Mouse (Mus musculus): ENCODE measurements at regions not wholly inside any gene's neighbourhood (a gene's known extent, or its start where the extent isn't known, plus 50 kb on each side); places are given as distances from the start of the nearest gene placed in this dataset.
"Not testable (repeated sequence)": the region's sequence is repeated elsewhere in the genome, so short reads cannot be mapped to it uniquely, and the experiment has no call there.

DNA sequence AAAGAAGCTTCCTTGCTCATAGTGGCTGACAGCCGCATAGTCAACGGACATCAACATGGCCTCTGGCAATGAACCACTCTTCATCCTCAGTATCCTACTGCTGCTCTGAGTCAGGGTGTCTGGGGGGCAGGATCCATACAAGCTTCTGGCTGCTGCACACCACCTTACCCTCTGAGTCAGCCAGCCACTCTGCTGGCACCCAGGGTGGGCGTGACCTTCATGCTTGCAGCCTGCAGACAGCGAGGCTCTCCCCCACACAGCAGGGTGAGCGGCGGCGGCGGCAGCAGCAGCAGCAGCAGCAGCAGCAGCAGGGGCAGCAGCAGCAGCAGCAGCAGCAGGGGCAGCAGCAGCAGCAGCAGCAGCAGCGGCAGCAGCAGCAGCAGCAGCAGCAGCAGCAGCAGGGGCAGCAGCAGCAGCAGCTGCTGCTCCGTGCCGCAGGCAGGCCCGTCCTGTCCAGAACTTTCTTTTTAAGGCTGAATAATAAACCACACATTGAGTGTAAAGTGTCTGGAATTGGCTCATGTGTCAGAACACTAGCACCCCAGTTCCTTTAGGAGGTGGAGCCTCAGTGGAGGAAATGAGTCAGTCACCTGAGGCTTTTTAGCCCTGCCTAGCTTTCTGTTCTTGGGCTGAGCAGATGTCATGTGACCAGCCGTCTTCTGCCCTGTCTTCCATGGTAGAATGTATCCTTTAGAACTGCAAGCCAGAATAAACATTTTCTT, 186.3 kb downstream of the 1810013L24Rik start:
- DNase-seq (ENCODE audit: low spot score), result no peak

DNA sequence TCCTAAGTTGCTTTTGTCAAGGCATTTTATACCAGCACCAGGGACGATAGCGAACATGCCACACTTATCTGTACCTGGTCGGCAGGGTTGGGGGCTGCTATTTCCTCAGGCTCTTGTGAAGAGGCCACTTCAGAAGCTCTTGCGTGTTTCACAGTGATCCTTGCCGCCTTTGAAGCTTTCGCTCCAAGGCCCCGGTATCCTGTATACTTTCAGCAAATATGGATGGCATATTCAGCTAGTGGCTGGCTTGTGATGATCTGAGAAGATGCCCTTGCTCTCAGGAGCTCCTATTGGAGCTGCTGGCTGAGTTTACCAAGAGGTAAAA, 186.8 kb downstream of the 1810013L24Rik start:
- DNase-seq (ENCODE audit: low spot score), result no peak

DNA sequence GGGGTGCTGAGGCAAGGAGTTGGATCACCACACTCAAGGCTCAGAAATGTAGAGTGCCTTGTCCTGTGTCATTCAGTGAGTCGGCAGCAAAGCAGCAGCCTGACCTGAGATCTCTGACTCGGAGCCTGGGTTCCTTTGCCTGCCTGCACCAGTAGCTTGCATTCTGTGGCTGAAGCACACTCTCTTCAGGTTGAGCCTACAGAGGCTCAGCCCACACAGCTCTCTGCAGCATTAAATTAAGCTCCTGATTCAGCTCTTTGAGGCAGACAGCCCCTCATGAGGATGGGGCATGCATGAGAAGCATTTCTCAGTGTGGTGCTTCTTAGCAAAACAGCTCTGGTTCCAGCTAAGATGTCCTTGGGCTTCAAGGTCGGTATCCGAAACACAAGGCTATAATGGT, 200.8 kb downstream of the 1810013L24Rik start:
- DNase-seq (ENCODE audit: low spot score), result no peak

DNA sequence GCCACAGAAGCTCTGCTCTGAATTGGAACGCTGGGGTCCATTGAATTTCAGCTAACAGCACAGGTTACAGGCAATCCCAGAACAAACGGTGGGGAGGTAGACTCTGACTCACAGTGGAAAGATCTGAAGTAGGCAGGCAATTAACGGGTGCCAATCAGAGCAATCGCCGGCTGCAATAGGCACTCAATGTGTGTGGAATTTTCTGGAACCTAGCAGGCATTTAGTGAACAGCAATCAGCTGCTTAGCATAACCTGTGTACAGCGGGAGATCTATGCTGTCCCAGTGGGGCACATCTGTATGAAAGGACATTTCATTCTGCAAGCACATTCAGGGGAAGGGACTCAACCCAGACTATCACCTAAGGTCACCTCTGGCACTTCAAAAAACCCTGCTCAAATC, 213.4 kb downstream of the 1810013L24Rik start:
- no peak for DNase-seq (ENCODE audit: low spot score)

DNA sequence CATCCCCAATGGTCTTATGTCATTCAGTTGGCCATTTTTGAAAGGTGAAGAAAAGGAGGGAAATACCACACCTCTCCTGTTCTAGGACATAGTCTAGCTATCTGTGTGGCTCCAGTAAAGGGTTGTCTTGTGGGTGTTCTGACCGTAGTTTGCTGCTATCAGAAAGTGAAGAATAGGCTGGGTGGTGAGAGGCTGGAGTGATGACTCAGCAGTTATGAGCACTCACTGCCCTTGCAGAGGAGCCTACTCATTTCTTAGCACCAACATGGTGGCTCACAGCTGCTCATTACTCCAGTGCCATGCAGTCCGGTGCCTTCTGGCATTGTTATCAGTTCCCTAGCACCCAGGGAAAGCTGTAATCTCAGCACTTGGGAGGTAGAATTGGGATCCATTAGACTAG, 217.0 kb downstream of the 1810013L24Rik start:
- no peak for DNase-seq (ENCODE audit: low spot score)

DNA sequence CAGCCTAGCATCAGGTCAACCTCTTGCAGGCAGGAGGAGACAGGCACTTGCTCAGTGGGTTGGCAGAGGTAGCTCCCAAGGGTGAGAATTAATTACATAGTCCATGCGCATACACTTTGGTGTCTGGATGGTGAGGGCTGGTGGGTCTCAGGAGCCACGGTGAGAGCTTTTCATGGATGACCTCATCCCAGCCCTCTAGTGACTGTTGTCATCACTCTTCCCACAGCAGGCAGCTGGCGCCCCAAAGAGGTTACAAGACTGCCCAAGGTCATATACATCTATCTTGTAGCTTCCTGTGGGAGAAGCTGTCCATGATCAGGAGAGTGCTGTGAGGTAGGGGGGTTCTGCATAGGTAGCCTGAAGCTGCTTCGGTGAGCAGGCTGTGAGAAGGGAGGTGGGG, 224.5 kb downstream of the 1810013L24Rik start:
- DNase-seq (ENCODE audit: low spot score), result no peak

DNA sequence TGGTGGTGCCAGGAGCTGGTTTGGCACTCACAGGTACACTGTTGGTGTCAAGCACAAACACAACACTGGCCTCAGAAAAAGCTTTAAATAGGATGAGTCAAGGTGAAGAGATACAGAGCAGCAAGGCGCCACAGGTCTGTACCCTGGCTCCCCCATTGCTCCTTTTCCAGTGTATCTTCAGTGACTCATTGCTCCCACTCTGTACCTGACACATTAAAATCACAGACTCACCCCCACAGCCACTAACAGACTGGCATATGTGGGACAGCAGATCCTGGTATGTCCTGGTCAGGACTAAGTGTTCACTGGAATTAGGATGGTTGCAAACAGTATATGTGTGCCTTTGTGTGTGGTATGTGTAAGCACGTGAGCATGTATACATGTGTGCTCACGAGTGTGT, 226.5 kb downstream of the 1810013L24Rik start:
- no peak for DNase-seq (ENCODE audit: low spot score)

DNA sequence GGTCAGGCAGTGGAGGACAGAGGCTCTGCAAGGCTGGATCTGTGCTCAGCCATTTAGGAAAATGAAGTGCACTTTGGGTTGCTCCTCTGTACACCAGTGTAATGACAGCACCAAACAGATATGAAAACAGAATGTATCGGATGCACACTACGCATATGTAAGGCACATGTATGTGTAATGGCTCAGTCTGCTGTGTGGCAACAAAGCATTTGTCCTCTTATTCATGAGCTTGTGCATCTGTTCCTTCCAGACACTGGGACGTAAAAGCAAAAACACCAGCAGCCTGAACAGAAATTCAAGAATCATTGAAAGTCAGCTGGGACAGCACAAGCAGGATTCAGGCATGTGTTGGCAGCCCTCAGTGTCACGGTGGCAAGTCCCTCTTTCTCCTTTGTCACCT, 241.6 kb downstream of the 1810013L24Rik start:
- DNase-seq (ENCODE audit: low spot score), result no peak

DNA sequence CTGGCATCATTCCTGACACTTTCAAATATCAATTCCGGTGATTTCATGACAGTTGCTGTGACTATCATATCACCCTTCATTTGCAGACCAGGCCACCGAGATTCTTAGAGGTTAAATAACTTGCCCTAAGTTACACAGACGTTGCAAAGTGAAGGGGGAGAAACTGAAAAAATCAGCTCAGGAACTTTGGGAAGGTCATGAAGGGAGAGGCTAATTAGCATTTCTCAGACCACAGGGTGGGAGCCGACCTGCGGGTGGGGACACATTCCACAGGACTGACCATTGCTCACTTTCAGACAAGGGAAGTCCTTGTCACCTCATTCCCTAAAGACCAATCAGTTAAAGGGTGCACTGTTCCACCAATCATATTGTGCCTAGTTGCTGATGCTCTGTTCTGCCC, 242.1 kb downstream of the 1810013L24Rik start:
- DNase-seq (ENCODE audit: low spot score), result not testable (repeated sequence)

DNA sequence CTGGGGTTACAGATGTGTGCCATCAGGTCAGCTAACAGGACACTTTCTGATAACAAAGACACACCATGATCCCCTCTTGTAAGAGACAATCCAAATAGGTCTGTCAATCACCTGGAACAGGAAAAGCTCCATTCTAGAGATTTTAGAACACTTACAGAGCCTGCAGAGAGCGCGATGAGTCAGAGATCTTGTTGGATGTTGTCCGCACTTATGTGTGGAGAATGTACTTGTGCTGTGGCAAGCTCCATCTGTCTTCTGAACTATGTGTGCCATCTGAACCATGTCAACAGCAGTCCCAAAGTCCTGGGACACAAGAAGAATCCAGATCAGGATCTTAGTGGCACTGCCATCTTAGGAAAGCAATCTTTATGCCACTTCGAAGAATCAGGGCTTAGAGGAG, 244.4 kb downstream of the 1810013L24Rik start:
- no peak for DNase-seq (ENCODE audit: low spot score)

DNA sequence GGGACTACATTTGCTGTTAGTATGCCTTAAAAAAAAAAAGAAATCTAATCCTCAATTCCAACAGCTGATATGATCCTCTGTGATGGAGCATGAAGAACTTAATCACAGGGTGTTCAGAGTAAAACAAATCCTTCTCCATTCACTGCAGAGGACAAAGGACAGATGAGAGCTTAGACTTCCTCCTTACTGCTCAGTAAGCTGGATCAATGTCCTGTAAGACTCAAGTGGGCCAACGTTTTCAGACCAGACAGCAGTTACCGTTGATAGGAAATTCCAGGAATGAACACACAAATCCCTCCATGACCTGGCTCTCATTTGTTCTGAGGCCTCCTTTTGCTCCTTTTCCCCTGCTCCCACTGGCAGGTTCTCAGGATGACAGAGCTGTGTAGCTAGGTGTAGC, 247.6 kb downstream of the 1810013L24Rik start:
- DNase-seq (ENCODE audit: low spot score), result no peak

DNA sequence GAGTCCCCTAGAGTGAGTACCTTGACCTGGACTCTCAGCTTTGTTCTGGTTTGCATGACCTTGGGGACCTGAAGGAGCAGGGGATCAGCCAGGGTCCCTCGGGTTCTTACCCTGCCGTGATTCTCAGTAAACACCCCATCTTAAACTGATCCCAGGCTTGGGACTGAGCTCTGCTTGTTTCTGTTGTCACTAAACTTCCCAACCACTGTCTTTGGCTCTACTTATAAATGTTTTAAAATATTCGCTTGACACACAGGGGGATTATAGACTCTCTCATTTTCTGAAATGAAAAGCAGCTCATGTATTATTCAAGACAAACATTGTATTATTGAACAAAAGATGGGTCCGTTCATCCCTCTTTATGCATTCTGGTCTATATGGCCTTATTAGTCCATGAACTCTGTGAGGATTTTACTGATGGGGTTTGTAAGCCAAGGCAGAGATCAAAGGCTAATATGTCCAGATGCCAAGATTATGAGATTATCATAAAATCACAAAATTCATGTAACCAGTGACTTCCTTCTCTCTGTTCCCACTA, 248.6 kb downstream of the 1810013L24Rik start:
- DNase-seq (ENCODE audit: low spot score), result no peak

DNA sequence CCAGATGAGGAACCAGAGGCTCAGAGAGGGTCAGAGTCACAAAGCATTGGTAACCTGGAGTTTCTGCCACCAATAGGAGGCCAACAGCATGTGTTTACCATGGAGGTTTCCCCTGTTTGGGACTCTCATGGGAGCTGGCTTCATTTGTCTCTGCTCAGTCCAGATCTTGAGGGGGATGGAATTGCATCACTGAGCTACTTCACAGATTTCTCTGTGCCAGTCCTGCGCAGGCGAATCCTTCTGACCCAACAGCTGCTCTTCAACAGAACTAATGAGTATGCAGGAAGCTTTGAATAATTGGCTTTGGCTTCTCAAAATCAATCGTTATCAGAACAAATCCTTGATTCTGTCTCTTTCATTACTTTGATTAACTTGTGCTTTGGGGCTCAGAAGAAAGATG, 253.1 kb downstream of the 1810013L24Rik start:
- DNase-seq (ENCODE audit: low spot score), result no peak

DNA sequence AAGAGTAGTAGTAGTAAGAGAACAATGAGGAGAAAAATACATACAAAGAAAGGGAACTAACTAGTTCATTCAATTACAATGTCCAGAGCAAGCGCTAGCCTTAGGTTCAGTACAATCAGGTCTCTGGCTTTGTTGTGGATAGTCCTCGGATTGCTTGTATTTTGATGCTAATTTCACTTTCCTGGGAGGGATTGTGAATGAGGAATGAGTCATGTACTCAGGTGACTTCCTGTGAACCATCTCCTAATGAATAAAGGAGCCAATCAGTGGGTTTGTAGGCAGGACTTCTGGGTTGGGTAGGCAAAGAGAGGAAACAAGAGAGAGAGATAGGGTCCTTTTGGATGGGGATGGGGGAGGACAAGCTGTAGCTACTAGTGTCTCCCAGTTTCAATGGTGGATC, 253.8 kb downstream of the 1810013L24Rik start:
- DNase-seq (ENCODE audit: low spot score), result no peak

DNA sequence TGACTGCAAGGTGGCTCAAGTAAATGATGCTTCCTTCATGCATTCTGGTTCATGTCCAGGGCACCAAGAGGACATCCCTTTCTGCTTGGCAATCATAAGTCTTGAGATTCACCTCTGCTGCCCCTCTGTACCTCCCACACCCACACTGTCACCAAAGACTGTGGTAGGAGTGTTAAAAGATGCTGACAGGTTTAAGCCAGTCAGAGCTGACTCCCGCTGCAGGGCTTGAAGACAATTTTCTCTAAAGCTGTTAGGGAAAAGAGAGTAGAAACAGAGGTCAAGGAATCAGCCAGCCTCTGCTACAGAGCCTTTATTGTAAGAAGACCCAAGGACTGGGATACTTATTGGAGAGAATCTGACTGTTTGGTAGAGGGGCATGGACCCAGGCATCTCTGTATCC, 254.7 kb downstream of the 1810013L24Rik start:
- DNase-seq (ENCODE audit: low spot score), result no peak

DNA sequence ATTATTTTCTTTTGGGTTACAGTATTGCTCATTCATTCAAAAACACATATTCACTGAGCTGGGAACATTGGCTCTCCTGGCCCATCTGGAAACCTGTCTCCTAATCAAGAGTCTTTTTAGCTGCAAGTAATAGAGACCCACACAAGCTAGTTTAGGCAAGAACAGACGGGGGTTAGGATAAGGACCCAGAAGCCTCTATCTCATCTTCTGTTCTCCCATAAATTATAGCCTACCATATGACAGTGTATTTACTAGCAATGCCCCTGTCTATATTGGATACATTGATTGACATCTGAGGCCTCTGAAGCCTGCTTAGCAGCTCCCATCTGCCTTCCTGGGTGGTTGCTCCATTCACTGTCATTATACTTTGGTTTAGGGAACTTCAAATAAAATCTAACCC, 255.2 kb downstream of the 1810013L24Rik start:
- no peak for DNase-seq (ENCODE audit: low spot score)

DNA sequence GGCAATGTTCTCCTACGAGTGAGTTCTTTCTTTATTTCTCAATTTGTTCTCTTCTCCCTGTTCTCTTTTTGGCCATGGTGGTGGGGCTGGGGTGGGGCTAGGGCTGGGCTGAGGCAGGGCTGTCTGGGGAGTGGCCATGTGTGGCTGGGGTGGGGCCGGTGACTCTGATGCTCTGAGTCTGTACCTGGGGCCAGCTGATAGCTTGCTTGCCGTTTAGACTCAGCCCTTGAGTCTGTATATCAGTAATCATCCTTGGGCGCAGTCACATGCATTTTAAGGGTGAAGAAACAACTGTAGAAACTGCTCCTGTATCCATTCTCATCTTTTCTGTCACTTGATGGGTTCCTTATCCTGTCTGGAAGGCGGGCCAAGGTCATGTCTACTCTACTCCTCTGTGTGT, 256.1 kb downstream of the 1810013L24Rik start:
- no peak for DNase-seq (ENCODE audit: low spot score)

DNA sequence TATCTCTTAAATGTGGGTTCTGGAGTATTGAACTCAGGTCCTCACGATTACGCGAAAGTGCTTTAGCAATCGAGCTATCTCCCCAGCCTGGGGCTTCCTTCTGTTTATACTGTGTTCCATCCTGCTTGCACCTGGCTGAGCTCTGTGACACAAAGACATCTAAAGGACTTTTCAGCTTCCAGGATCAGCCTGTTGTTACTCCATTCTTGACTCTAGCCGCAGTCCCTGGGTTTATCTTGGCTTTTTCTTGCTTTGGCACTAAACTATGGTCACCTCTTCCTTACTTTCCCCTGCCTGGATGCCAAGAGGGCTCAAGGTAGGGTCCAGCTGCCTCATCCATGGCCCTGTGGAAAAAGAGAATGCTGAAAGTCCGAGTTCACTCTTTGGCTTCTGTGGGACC, 261.9 kb downstream of the 1810013L24Rik start:
- DNase-seq (ENCODE audit: low spot score), result peak; percentile 10

DNA sequence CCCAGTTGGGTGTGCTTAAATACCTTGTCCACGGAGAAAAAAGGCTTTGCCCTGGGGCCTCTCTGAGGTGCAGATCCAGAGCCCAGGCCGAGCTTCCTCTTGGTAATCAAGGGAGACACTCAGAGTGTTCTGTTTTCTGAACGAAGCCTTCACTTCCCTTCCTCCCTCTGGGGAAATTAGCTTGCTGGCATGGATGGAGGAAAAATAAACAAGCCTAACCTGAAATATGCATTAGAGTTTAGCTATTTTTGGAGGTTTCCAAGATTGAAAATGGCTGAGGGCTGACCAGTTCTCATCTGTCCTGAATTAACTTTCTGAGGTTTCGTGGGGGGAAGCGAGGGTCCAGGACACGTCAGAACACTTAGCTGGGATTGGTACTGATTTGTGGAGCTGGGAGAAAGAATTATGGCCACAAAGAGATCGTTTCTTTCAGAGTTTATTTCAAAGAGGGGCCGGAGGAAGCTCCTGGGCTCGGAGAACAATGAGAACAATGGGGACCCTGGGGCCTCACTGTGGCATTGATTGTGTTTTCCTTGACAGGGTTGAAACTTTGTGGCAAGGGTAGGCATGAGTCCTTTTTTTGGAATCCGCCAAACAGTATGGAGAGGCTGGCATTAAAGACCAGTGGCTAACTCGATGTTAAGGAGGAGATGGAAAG, 262.4 kb downstream of the 1810013L24Rik start:
- no peak for DNase-seq (ENCODE audit: low spot score)

DNA sequence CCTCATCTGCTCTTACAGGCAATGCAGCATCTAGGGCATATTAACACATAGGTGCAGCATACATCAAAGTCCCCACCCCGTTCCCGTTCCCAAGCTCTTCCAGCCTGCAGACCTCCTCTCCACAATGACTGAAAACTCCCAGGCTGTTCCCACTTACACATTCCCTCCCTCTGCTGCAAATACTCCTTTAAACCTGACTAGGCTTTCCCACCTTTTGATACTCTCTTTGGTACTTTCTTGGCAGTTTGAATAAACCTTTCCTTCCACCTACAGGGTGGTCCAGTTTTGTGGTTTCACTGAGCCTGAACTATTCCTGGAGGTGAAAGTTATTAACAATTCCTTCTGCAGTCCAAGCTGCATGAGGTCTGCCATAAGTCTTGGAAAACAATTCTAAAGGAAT, 263.7 kb downstream of the 1810013L24Rik start:
- DNase-seq (ENCODE audit: low spot score), result no peak

DNA sequence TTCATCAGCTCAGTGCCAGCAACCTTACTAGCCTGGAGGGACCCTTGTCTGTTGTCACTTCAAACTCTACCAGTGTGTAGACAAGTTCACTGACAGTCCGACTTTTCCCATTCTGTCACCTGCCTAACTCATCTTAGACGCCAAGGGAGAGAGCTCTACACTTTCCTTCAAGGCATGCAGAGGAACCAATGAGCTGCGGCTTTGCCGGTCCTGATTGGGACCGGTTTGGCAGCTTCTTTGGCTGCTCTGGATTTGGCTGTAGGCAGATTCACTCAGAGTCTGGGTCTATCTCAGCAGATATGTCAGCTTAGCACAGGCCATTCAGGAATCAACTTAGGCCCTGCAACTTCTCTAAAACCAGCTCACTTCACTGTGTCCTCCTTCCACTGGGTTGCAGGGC, 264.3 kb downstream of the 1810013L24Rik start:
- DNase-seq (ENCODE audit: low spot score), result no peak

DNA sequence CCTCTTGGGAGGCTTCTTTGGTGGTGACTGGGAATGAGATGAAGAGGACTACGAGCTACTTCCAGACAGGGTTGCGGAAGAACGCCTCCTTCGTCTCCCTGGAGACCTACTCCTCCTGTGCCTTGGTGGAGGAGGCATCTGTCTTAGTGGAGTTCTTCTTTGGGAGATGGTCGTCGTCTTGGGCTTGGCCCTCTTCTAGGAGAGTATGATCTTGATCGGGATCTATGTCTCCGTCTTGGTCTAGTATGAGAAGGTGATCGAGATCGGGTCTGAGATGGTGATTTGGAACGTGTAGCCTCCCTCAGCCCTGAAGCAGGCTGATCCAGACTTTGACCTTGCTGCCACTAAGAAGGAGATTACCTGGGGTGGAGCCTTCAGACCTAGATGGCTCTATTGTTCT, 276.3 kb downstream of the 1810013L24Rik start:
- DNase-seq (ENCODE audit: low spot score), result no peak

DNA sequence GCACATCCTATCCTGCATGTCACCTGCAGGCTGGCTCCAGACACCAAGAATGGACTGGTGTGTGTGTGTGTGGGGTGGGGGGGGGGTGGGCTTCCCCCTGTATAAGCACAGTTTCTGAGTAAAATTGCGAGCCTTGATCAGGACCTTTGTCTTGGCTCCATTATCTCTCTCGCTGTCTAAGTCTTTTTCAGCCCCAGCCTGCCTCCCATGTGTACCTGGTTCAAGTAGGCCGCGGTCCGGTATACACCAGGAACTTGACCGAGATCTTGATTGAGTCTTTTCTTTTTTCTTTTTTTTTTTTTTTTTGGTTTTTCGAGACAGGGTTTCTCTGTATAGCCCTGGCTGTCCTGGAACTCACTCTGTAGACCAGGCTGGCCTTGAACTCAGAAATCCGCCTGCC, 276.8 kb downstream of the 1810013L24Rik start:
- not testable (repeated sequence) for DNase-seq (ENCODE audit: low spot score)

DNA sequence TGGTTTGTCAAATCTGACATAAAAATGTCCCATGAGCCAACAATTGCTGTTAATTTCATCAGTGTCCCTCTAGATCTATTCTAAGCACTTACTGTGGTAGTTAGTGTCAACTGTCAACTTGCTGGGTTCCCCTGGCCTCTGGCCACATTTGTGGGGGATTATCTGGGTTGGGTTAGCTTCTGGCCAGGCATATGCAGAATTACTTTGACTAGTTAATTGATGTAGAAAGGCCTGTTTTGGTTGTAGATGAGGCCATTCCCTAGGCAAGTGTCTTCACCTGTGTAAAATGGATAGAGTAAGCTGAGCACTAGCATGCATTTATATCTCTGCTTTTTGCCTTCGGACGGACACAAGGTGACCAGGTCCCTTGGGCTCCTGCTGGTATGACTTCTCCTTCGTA, 283.9 kb downstream of the 1810013L24Rik start:
- DNase-seq (ENCODE audit: low spot score), result no peak
